Mouse (Mus musculus) naive thymus-derived CD4-positive, alpha-beta T cell, adult 5 months (primary cell): Measurements from ENCODE around the gene Ankrd40. TPM values are rescaled to one million over a fixed set of nuclear protein-coding genes. Genes with fewer than 3 reads are reported as not detected.

ENCODE experiments used
- polyA plus RNA-seq: library from polyadenylated mRNA; unstranded; fragments of 100-300 nt; shearing (Covaris generic); gene quantifications from one replicate; pipeline ENCODE4 v1.2.1, GENCODE M21; 2017

Gene Ankrd40
- polyA plus RNA-seq: 37.6 TPM

GRCm38 (mm10) chr11:94327693-94328643, at the start of gene Ankrd40:
Ankrd40 (plus strand) TSS chr11:94328001.

GRCm38 (mm10) chr11:94281199-94282181, 46.3 kb upstream of the Ankrd40 start, which contains the start of gene Gm21885:
Gm21885 (plus strand) TSS chr11:94281873.

GRCm38 (mm10) chr11:94321931-94322400, 5.8 kb upstream of the Ankrd40 start, which contains the start of gene Luc7l3:
Luc7l3 (minus strand) TSS chr11:94321988.

Other genes with a start within 250 kb of the Ankrd40 start
- 156 TPM for gene Tob1, start 116.5 kb upstream of the Ankrd40 start, polyA plus RNA-seq
- gene Wfikkn2, start 82.0 kb upstream of the Ankrd40 start, polyA plus RNA-seq: 0.41 TPM
- gene Gm21885, start 46.1 kb upstream of the Ankrd40 start, polyA plus RNA-seq: 2.5 TPM
- gene Luc7l3, start 6.0 kb upstream of the Ankrd40 start, polyA plus RNA-seq: 80.1 TPM
- gene Abcc3, start 65.0 kb downstream of the Ankrd40 start, polyA plus RNA-seq: not detected
- 0.04 TPM for gene Cacna1g, start 146.2 kb downstream of the Ankrd40 start, polyA plus RNA-seq
- gene Spata20, start 158.2 kb downstream of the Ankrd40 start, polyA plus RNA-seq: not detected
- not detected for gene Epn3, start 172.0 kb downstream of the Ankrd40 start, polyA plus RNA-seq
- not detected for gene Mycbpap, start 193.7 kb downstream of the Ankrd40 start, polyA plus RNA-seq
- 2.2 TPM for gene Rsad1, start 221.3 kb downstream of the Ankrd40 start, polyA plus RNA-seq
- gene Chad, start 237.0 kb downstream of the Ankrd40 start, polyA plus RNA-seq: not detected